Mouse (Mus musculus): ENCODE measurements around the gene Prnp. TPM values are rescaled to one million over a fixed set of nuclear protein-coding genes. Genes with fewer than 3 reads are reported as not detected.

The Prnp gene
- total RNA-seq, 2 experiments from 2014 or later: 2.3 to 2.9 TPM

Other genes with a start within 250 kb of the Prnp start
- gene Erv3, start 50.2 kb upstream of the Prnp start, total RNA-seq (2015): not detected in 2 replicates
- not detected in 2 replicates for gene Erv3, start 50.2 kb upstream of the Prnp start, total RNA-seq (2017)
- gene Prn, start within 50 bp of the Prnp start, total RNA-seq (2015): not detected in 2 replicates
- gene Prn, start within 50 bp of the Prnp start, total RNA-seq (2017): not detected in 2 replicates
- 0.46 TPM in 1 of 2 replicates, not detected in the other for gene Prnd, start 40.9 kb downstream of the Prnp start, total RNA-seq (2015)
- gene Prnd, start 40.9 kb downstream of the Prnp start, total RNA-seq (2017): not detected in 2 replicates
- 32.9 and 42.8 TPM in 2 replicates for gene Rassf2, start 120.3 kb downstream of the Prnp start, total RNA-seq (2015)
- 65.5 and 71.5 TPM in 2 replicates for gene Rassf2, start 120.3 kb downstream of the Prnp start, total RNA-seq (2017)
- 5.4 and 6.7 TPM in 2 replicates for gene Slc23a2, start 235.2 kb downstream of the Prnp start, total RNA-seq (2015)
- 7.4 and 25.7 TPM in 2 replicates for gene Slc23a2, start 235.2 kb downstream of the Prnp start, total RNA-seq (2017)

Measured in megakaryocyte progenitor cell, adult 5-6 weeks (primary cell).